Mouse (Mus musculus) kidney, adult 2 months (tissue): ENCODE measurements around the gene Dusp1.

Experiments
- CTCF ChIP-seq: fragments of 200-500 bp; conservative IDR thresholded peaks from 2 replicates; pipeline ENCODE4 v1.5.1; 2011; ENCODE audit warnings: low read depth, mild to moderate bottlenecking, control low read depth, low read length, moderate library complexity, mixed read lengths; ENCODE audit not compliant: insufficient read depth, insufficient read length
- POLR2A ChIP-seq: fragments of 200-500 bp; IDR thresholded peaks from one replicate; pipeline ENCODE4 v1.6.1; 2011; ENCODE audit warnings: low read depth, low read length, control low read depth

- TF ChIP-seq CTCF = no peak
- TF ChIP-seq POLR2A = no peak
These were observed 15.4 kb upstream of the Dusp1 start for GRCm38 (mm10) chr17:26577309-26577708.
